Mouse (Mus musculus) ES-Bruce4 (cell line): Measurements from ENCODE around the gene Ikzf3. TPM values are rescaled to one million over a fixed set of nuclear protein-coding genes. Genes with fewer than 3 reads are reported as not detected.

Experiments
- H3K27ac ChIP-seq: 2 replicates; pipeline ENCODE4 v1.5.1; 2012; ENCODE audit warnings: low read length, inconsistent platforms; ENCODE audit not compliant: insufficient read depth
- H3K27me3 ChIP-seq: 2 replicates; pipeline ENCODE4 v1.6.1; 2012; ENCODE audit warnings: mild to moderate bottlenecking, low read length, inconsistent platforms; ENCODE audit not compliant: control insufficient read depth, poor library complexity, insufficient read depth, severe bottlenecking
- H3K36me3 ChIP-seq: 2 replicates; pipeline ENCODE4 v1.6.1; 2012; ENCODE audit warnings: inconsistent platforms, mild to moderate bottlenecking, low read length, moderate library complexity; ENCODE audit not compliant: control insufficient read depth, poor library complexity, insufficient read depth, severe bottlenecking
- H3K4me1 ChIP-seq: one replicate; pipeline ENCODE4 v1.8.1; 2011; ENCODE audit warnings: low read length; ENCODE audit not compliant: control insufficient read depth, insufficient read depth
- H3K4me3 ChIP-seq: 2 replicates; pipeline ENCODE4 v1.5.1; 2011; ENCODE audit warnings: low read depth, mild to moderate bottlenecking, low read length
- H3K9ac ChIP-seq: 2 replicates; pipeline ENCODE4 v1.6.1; 2012; ENCODE audit warnings: low read depth, mild to moderate bottlenecking, inconsistent platforms; ENCODE audit not compliant: poor library complexity, severe bottlenecking
- H3K9me3 ChIP-seq: replicated peaks from 2 replicates; pipeline ENCODE4 v1.6.1; 2012; ENCODE audit warnings: mild to moderate bottlenecking, low read length, inconsistent platforms; ENCODE audit not compliant: control insufficient read depth, poor library complexity, insufficient read depth, severe bottlenecking
- CTCF ChIP-seq: IDR thresholded peaks from one replicate; pipeline ENCODE4 v1.8.1; 2011; ENCODE audit warnings: low read depth, low read length
- EP300 ChIP-seq: IDR thresholded peaks from 2 replicates; pipeline ENCODE4 v1.6.1; 2011; ENCODE audit warnings: low read depth, low read length; ENCODE audit not compliant: insufficient read depth
- POLR2A ChIP-seq: IDR thresholded peaks from one replicate; pipeline ENCODE4 v1.8.1; 2011; ENCODE audit warnings: low read length; ENCODE audit not compliant: insufficient read depth
- polyA plus RNA-seq: library from polyadenylated mRNA; stranded (reverse); fragments of >200 nt; gene quantifications from 2 replicates; pipeline ENCODE4 v1.2.4, GENCODE M21; 2011; ENCODE audit warnings: low read depth; ENCODE audit not compliant: missing spikeins, insufficient read depth, insufficient read length

The Ikzf3 gene
- polyA plus RNA-seq, 1 experiment = not detected

- no peaks in the 10 kb centered on the region for H3K27me3 ChIP-seq
- no peaks in the 10 kb centered on the region for H3K9me3 ChIP-seq
- H3K4me3 ChIP-seq = no peak overlapping the region
- no peak for TF ChIP-seq POLR2A
- no peak for TF ChIP-seq CTCF
- TF ChIP-seq EP300 = no peak
- no peak overlapping the region for H3K27ac ChIP-seq
- H3K4me1 ChIP-seq = no peaks in the 10 kb centered on the region
- H3K9ac ChIP-seq = no peak overlapping the region
- H3K36me3 ChIP-seq = no peaks in the 10 kb centered on the region
These were observed 18.9 kb downstream of the Ikzf3 start for GRCm38 (mm10) chr11:98526824-98527461.

GRCm38 (mm10) chr11:98525140-98525539 is 20.7 kb downstream of the Ikzf3 start:
- H3K4me3 ChIP-seq = no peak overlapping the region
- H3K4me1 ChIP-seq = no peaks in the 10 kb centered on the region
- TF ChIP-seq EP300 (no peak), CTCF (no peak), POLR2A (no peak)
- no peaks in the 10 kb centered on the region for H3K27me3 ChIP-seq
- H3K9me3 ChIP-seq = no peaks in the 10 kb centered on the region
- no peak overlapping the region for H3K27ac ChIP-seq
- no peak overlapping the region for H3K9ac ChIP-seq
- H3K36me3 ChIP-seq = no peaks in the 10 kb centered on the region

GRCm38 (mm10) chr11:98520468-98520867 is 25.4 kb downstream of the Ikzf3 start:
- TF ChIP-seq CTCF (no peak), POLR2A (no peak)
- H3K9me3 ChIP-seq = no peaks in the 10 kb centered on the region
- no peaks in the 10 kb centered on the region for H3K27me3 ChIP-seq
- H3K4me3 ChIP-seq = no peak overlapping the region
- no peaks in the 10 kb centered on the region for H3K4me1 ChIP-seq
- H3K36me3 ChIP-seq = no peaks in the 10 kb centered on the region
- no peak overlapping the region for H3K9ac ChIP-seq
- no peak overlapping the region for H3K27ac ChIP-seq

- no peaks in the 10 kb centered on the region for H3K36me3 ChIP-seq
- no peak overlapping the region for H3K4me3 ChIP-seq
- H3K4me1 ChIP-seq = no peaks in the 10 kb centered on the region
- H3K27ac ChIP-seq = no peak overlapping the region
- H3K9me3 ChIP-seq = no peaks in the 10 kb centered on the region
- no peaks in the 10 kb centered on the region for H3K27me3 ChIP-seq
- no peak overlapping the region for H3K9ac ChIP-seq
- no peak for TF ChIP-seq CTCF
- no peak for TF ChIP-seq EP300
- TF ChIP-seq POLR2A = no peak
These were observed 32.4 kb downstream of the Ikzf3 start for GRCm38 (mm10) chr11:98513356-98513936.

- TF ChIP-seq CTCF = no peak
- TF ChIP-seq EP300 = no peak
- TF ChIP-seq POLR2A = no peak
- Histone ChIP-seq H3K27ac (no peak overlapping the region), H3K4me3 (no peak overlapping the region)
These were observed 33.0 kb downstream of the Ikzf3 start for GRCm38 (mm10) chr11:98512881-98513280.

GRCm38 (mm10) chr11:98510125-98510524 is 35.7 kb downstream of the Ikzf3 start:
- no peak overlapping the region for H3K27ac ChIP-seq
- no peak overlapping the region for H3K4me3 ChIP-seq
- H3K9ac ChIP-seq = no peak overlapping the region
- no peaks in the 10 kb centered on the region for H3K9me3 ChIP-seq
- no peaks in the 10 kb centered on the region for H3K4me1 ChIP-seq
- no peaks in the 10 kb centered on the region for H3K36me3 ChIP-seq
- no peaks in the 10 kb centered on the region for H3K27me3 ChIP-seq
- TF ChIP-seq EP300 (no peak), POLR2A (no peak), CTCF (no peak)

More at GRCm38 (mm10) chr11:98512881-98513280, 33.0 kb downstream of the Ikzf3 start:
- H3K9me3 ChIP-seq = no peaks in the 10 kb centered on the region
- no peaks in the 10 kb centered on the region for H3K36me3 ChIP-seq
- no peak overlapping the region for H3K9ac ChIP-seq
- H3K27me3 ChIP-seq = no peaks in the 10 kb centered on the region
- no peaks in the 10 kb centered on the region for H3K4me1 ChIP-seq
